Mouse (Mus musculus) stomach, embryonic 15.5 days (tissue): ENCODE results near the gene Xlr4c. TPM values are rescaled to one million over a fixed set of nuclear protein-coding genes. Genes with fewer than 3 reads are reported as not detected.

Source experiments
- polyA plus RNA-seq: library from polyadenylated mRNA; unstranded; fragments of >200 nt; fragmentation: Nextera tagmentation; extraction: Ambion mirVana; gene quantifications from 2 replicates; pipeline ENCODE4 v1.2.1, GENCODE M21; 2015

Gene Xlr4c
- polyA plus RNA-seq, 1 experiment from 2014 or later = 0.81 TPM

Other genes with a start within 250 kb of the Xlr4c start
- gene Pnma5, start 206.0 kb downstream of the Xlr4c start, polyA plus RNA-seq = 0.14 and 0.17 TPM in 2 replicates
- gene Pnma3, start 178.3 kb downstream of the Xlr4c start, polyA plus RNA-seq = 0.13 and 0.21 TPM in 2 replicates
- gene Xlr4a, start 160.7 kb downstream of the Xlr4c start, polyA plus RNA-seq = 1.9 and 2.1 TPM in 2 replicates
- gene Xlr3a, start 146.0 kb downstream of the Xlr4c start, polyA plus RNA-seq = 5.8 and 9.2 TPM in 2 replicates
- 0.04 and 0.15 TPM in 2 replicates for gene Gm14685, start 126.1 kb downstream of the Xlr4c start, polyA plus RNA-seq
- gene Xlr5b, start 94.3 kb downstream of the Xlr4c start, polyA plus RNA-seq = 0.15 TPM in 1 of 2 replicates, not detected in the other
- gene DXBay18, start 93.7 kb downstream of the Xlr4c start, polyA plus RNA-seq = 0.12 TPM in 1 of 2 replicates, not detected in the other
- gene Spin2d, start 66.1 kb downstream of the Xlr4c start, polyA plus RNA-seq = not detected in 2 replicates
- gene Xlr3b, start 50.9 kb downstream of the Xlr4c start, polyA plus RNA-seq = 12.4 and 13.5 TPM in 2 replicates
- 1.1 and 1.6 TPM in 2 replicates for gene Xlr4b, start 28.8 kb downstream of the Xlr4c start, polyA plus RNA-seq
- 16.8 and 17.5 TPM in 2 replicates for gene F8a, start 14.8 kb downstream of the Xlr4c start, polyA plus RNA-seq
- gene Xlr3c, start 22.3 kb upstream of the Xlr4c start, polyA plus RNA-seq = not detected in 2 replicates
- not detected in 2 replicates for gene Xlr5a, start 49.8 kb upstream of the Xlr4c start, polyA plus RNA-seq
- gene Xlr5c, start 49.8 kb upstream of the Xlr4c start, polyA plus RNA-seq = not detected in 2 replicates
- not detected in 2 replicates for gene Gm45015, start 93.7 kb upstream of the Xlr4c start, polyA plus RNA-seq
- gene Zfp275, start 99.5 kb upstream of the Xlr4c start, polyA plus RNA-seq = 11.2 and 11.8 TPM in 2 replicates
- gene Gm18336, start 155.6 kb upstream of the Xlr4c start, polyA plus RNA-seq = not detected in 2 replicates
- gene Zfp92, start 168.0 kb upstream of the Xlr4c start, polyA plus RNA-seq = 0.21 and 0.40 TPM in 2 replicates
- 1.2 and 3.9 TPM in 2 replicates for gene Trex2, start 192.2 kb upstream of the Xlr4c start, polyA plus RNA-seq
- gene Haus7, start 215.9 kb upstream of the Xlr4c start, polyA plus RNA-seq = 54.1 and 58.7 TPM in 2 replicates
- gene Bgn, start 240.5 kb upstream of the Xlr4c start, polyA plus RNA-seq = 64.8 and 75.2 TPM in 2 replicates